Mouse (Mus musculus): ENCODE data around the gene Fcgr4. TPM values are rescaled to one million over a fixed set of nuclear protein-coding genes. Genes with fewer than 3 reads are reported as not detected.

Gene Fcgr4
- polyA plus RNA-seq, 1 experiment from 2014 or later: 0.22 TPM

DNA sequence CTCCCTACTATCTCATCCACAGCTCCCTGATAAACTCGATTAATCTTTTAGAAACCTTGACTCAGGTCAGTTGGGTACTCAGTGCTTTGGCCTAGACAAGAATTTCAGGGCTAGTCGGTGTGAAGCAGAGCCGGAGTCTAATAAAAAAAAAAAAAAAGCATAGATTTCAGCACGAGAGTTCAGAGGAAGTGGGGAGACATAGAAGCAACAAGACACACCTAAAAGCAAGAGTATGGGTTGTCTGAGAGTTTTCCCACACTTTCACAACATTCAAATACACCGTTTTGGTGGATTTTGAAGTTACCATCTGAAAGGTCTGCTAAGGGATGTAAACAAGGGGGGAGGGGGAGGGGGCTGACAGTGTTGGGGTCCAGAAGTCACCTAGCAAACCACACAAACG, 13.6 kb upstream of the Fcgr4 start:
- Histone ChIP-seq H3K4me1 (replicated peaks; ENCODE audit: control insufficient read depth, insufficient read depth, low read length) (no peaks in the 10 kb centered on the region), H3K4me3 (replicated peaks; ENCODE audit: low read length) (no peak overlapping the region), H3K27ac (ENCODE audit: low read length) (no peak overlapping the region), H3K27me3 (replicated peaks; ENCODE audit: control insufficient read depth, insufficient read depth, low read length) (no peaks in the 10 kb centered on the region), H3K4me2 (ENCODE audit: low read length) (no peak overlapping the region), H3K9me3 (ENCODE audit: control insufficient read depth, low read length) (no peaks in the 10 kb centered on the region), H3K36me3 (ENCODE audit: control insufficient read depth, insufficient read depth) (no peaks in the 10 kb centered on the region), H3K9ac (replicated peaks; ENCODE audit: low read depth, low read length) (no peak overlapping the region)
- 76% methylated on average over 6 of the region's 6 CpGs for WGBS
- no peak for ATAC-seq

DNA sequence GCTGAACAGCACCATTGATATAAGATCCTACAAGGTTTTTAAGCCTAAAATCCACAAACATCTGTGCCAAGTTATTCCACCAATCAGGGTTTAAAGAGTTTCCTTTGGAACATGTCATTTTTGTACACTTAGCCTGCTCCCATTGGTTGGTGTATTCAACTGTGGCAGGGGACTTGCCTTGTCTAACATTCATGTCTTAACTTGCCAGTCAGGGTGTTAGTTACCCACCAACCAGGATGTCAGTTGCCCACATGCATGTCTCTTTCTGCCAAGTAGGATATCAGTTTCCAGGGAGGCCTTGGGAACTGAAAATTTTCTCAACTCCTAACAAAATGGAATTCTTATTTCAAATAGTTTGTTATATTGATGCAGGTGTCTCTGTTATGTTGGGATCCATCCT, 13.1 kb upstream of the Fcgr4 start:
- H3K4me2 ChIP-seq (ENCODE audit: low read length): no peak overlapping the region
- no peak overlapping the region for H3K4me3 ChIP-seq (replicated peaks; ENCODE audit: low read length)
- H3K9ac ChIP-seq (replicated peaks; ENCODE audit: low read depth, low read length): no peak overlapping the region
- H3K36me3 ChIP-seq (ENCODE audit: control insufficient read depth, insufficient read depth): no peaks in the 10 kb centered on the region
- ATAC-seq: no peak
- H3K27me3 ChIP-seq (replicated peaks; ENCODE audit: control insufficient read depth, insufficient read depth, low read length): no peaks in the 10 kb centered on the region
- no peaks in the 10 kb centered on the region for H3K4me1 ChIP-seq (replicated peaks; ENCODE audit: control insufficient read depth, insufficient read depth, low read length)
- no peaks in the 10 kb centered on the region for H3K9me3 ChIP-seq (ENCODE audit: control insufficient read depth, low read length)
- H3K27ac ChIP-seq (ENCODE audit: low read length): no peak overlapping the region

DNA sequence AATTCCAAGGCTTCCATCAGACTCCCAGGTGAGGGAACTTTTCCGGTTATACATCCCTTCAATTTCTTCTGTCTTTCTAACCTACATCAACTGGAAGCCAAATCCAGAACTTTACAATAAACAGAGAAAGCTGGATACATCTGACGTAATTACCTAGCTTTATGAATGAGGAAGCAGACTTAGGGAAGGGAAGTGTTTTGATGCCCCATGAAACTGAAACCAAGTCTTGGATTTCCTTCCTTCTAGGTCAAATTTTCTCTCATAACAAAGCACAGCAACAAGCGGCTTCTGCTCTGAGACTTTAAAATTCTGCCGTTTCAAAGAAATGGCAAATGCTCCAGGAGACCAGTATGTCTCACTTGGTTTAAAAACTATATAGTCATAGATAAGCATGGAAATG, 12.4 kb upstream of the Fcgr4 start:
- WGBS: 93% methylated on average over 4 of the region's 4 CpGs

DNA sequence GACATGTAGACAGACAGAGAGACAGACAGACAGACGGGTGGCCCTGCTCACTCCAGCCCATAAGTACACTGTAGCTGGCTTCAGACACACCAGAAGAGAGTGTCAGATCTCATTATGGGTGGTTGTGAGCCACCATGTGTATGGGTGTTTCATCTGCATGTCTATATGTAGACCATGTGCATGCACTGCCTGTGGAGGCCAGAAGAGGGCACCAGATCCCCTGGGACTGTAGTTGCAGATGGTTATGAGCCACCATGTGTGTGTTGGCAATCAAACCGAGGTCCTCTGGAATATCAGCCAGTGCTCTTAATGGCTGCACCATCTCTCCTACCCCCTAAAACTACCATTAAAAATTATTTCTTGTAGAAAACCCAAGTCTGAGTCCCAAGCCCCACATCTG, 11.8 kb upstream of the Fcgr4 start:
- H3K36me3 ChIP-seq (ENCODE audit: control insufficient read depth, insufficient read depth): no peaks in the 10 kb centered on the region
- H3K4me1 ChIP-seq (replicated peaks; ENCODE audit: control insufficient read depth, insufficient read depth, low read length): no peaks in the 10 kb centered on the region
- H3K9ac ChIP-seq (replicated peaks; ENCODE audit: low read depth, low read length): no peak overlapping the region
- H3K27ac ChIP-seq (ENCODE audit: low read length): no peak overlapping the region
- ATAC-seq: no peak
- no peaks in the 10 kb centered on the region for H3K27me3 ChIP-seq (replicated peaks; ENCODE audit: control insufficient read depth, insufficient read depth, low read length)
- no peak overlapping the region for H3K4me2 ChIP-seq (ENCODE audit: low read length)
- no peaks in the 10 kb centered on the region for H3K9me3 ChIP-seq (ENCODE audit: control insufficient read depth, low read length)
- H3K4me3 ChIP-seq (replicated peaks; ENCODE audit: low read length): no peak overlapping the region
- WGBS: 87% methylated on average over 2 of the region's 2 CpGs

More for the DNA sequence above, 12.4 kb upstream of the Fcgr4 start:
- H3K27ac ChIP-seq (ENCODE audit: low read length): no peak overlapping the region
- no peaks in the 10 kb centered on the region for H3K4me1 ChIP-seq (replicated peaks; ENCODE audit: control insufficient read depth, insufficient read depth, low read length)
- ATAC-seq: no peak
- no peak overlapping the region for H3K4me3 ChIP-seq (replicated peaks; ENCODE audit: low read length)
- no peak overlapping the region for H3K4me2 ChIP-seq (ENCODE audit: low read length)
- no peaks in the 10 kb centered on the region for H3K27me3 ChIP-seq (replicated peaks; ENCODE audit: control insufficient read depth, insufficient read depth, low read length)
- no peak overlapping the region for H3K9ac ChIP-seq (replicated peaks; ENCODE audit: low read depth, low read length)
- H3K36me3 ChIP-seq (ENCODE audit: control insufficient read depth, insufficient read depth): no peaks in the 10 kb centered on the region
- no peaks in the 10 kb centered on the region for H3K9me3 ChIP-seq (ENCODE audit: control insufficient read depth, low read length)

DNA sequence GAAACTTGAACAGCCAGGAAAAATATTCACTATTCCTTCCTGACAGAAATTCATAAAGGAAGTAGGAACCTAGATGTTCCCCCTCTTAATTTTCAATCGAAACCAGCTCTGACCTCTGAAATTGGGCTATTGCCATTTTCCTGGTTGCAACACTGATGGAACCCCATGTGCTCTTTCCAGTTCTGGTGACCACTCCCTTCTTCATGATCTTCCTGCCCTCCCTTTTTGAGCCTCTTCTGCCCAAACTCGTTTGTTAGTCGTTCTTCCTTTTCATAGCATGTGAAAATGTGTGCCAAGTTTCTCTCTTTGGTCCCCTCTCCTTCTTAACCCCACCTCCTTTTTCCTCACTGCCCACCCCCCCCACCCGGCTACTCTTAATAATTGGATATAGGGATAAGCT, 7.0 kb upstream of the Fcgr4 start:
- 83% methylated on average over 4 of the region's 4 CpGs for WGBS
- no peak for ATAC-seq
- no peak overlapping the region for H3K27ac ChIP-seq (ENCODE audit: low read length)

DNA sequence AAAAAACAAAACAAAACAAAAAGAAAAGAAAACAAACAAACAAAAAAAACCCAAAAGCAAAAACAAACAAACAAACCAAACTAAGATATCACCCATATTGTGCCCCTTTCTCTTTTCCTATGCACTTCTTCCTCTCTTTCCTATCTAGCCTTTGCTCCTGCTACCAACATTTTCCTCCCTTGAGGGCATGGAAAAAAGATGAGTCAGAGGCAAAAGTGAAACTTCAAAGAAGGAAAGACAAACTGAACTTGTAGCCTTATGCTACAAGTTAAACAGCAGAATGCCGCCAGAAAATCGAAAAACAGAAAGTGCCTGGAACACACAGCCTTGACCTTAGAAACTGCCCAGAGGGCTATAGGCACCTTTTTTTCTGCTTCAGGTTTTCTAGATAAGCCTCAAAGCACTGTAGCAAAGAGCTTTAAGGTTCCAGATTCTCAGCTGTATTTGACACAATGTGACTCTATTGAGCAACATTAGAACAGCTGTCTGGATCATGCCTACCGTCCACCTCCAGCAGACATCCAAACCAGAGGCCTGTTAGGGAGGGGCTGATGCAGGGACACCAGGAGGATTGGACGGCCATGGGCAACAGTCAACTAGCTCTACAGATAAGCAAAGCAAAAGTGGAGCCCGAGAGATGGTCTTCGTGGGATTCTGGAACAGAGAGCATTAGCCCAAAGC, 1.9 kb upstream of the Fcgr4 start:
- H3K4me3 ChIP-seq (replicated peaks; ENCODE audit: low read length): no peak overlapping the region
- ATAC-seq: no peak
- H3K27me3 ChIP-seq (replicated peaks; ENCODE audit: control insufficient read depth, insufficient read depth, low read length): no peaks in the 10 kb centered on the region
- no peak overlapping the region for H3K4me2 ChIP-seq (ENCODE audit: low read length)
- H3K9me3 ChIP-seq (ENCODE audit: control insufficient read depth, low read length): no peaks in the 10 kb centered on the region
- H3K36me3 ChIP-seq (ENCODE audit: control insufficient read depth, insufficient read depth): no peaks in the 10 kb centered on the region
- WGBS: 89% methylated on average over 6 of the region's 6 CpGs
- H3K4me1 ChIP-seq (replicated peaks; ENCODE audit: control insufficient read depth, insufficient read depth, low read length): no peaks in the 10 kb centered on the region
- no peak overlapping the region for H3K9ac ChIP-seq (replicated peaks; ENCODE audit: low read depth, low read length)
- H3K27ac ChIP-seq (ENCODE audit: low read length): no peak overlapping the region

More for the DNA sequence above, 7.0 kb upstream of the Fcgr4 start:
- Histone ChIP-seq H3K27me3 (replicated peaks; ENCODE audit: control insufficient read depth, insufficient read depth, low read length) (no peaks in the 10 kb centered on the region), H3K9ac (replicated peaks; ENCODE audit: low read depth, low read length) (no peak overlapping the region), H3K36me3 (ENCODE audit: control insufficient read depth, insufficient read depth) (no peaks in the 10 kb centered on the region), H3K9me3 (ENCODE audit: control insufficient read depth, low read length) (no peaks in the 10 kb centered on the region), H3K4me1 (replicated peaks; ENCODE audit: control insufficient read depth, insufficient read depth, low read length) (no peaks in the 10 kb centered on the region), H3K4me3 (replicated peaks; ENCODE audit: low read length) (no peak overlapping the region), H3K4me2 (ENCODE audit: low read length) (no peak overlapping the region)

DNA sequence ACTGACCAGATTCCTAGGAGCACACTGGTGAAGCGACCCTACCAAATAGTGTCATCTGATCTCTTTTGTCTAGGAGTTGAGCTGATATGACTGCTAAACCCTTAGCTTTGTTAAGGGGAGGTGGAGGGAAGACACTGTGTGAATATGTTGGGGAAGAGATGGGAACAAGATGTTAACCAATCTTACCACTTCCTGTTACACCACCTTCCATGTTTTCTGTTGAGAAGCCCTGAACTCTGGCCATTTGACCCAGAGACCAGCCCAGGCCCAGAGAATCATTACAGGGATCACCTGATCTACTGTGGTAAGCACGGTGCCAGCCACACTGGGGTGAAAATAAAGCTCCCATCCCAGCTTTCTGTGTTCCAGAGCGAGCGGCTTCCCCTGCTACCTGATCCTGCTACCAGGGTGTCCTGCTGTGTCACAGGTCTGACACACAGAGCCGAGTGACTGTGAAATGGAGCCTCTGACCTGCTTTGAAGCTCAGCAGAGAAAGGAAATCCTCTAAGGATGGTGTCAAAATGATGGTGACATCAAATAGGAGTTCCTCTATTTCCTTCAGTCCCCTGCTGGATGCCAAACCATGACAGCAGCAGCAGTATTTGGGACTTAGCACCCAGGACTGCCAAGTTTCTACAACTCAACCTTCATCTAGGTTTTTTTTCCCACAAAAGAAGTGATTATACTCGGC, 1.1 kb upstream of the Fcgr4 start:
- WGBS: 63% methylated on average over 6 of the region's 6 CpGs
- ATAC-seq: no peak
- Histone ChIP-seq H3K4me3 (replicated peaks; ENCODE audit: low read length) (no peak overlapping the region), H3K9ac (replicated peaks; ENCODE audit: low read depth, low read length) (no peak overlapping the region), H3K36me3 (ENCODE audit: control insufficient read depth, insufficient read depth) (no peaks in the 10 kb centered on the region), H3K4me2 (ENCODE audit: low read length) (no peak overlapping the region), H3K4me1 (replicated peaks; ENCODE audit: control insufficient read depth, insufficient read depth, low read length) (no peaks in the 10 kb centered on the region), H3K27me3 (replicated peaks; ENCODE audit: control insufficient read depth, insufficient read depth, low read length) (no peaks in the 10 kb centered on the region), H3K27ac (ENCODE audit: low read length) (no peak overlapping the region), H3K9me3 (ENCODE audit: control insufficient read depth, low read length) (no peaks in the 10 kb centered on the region)

DNA sequence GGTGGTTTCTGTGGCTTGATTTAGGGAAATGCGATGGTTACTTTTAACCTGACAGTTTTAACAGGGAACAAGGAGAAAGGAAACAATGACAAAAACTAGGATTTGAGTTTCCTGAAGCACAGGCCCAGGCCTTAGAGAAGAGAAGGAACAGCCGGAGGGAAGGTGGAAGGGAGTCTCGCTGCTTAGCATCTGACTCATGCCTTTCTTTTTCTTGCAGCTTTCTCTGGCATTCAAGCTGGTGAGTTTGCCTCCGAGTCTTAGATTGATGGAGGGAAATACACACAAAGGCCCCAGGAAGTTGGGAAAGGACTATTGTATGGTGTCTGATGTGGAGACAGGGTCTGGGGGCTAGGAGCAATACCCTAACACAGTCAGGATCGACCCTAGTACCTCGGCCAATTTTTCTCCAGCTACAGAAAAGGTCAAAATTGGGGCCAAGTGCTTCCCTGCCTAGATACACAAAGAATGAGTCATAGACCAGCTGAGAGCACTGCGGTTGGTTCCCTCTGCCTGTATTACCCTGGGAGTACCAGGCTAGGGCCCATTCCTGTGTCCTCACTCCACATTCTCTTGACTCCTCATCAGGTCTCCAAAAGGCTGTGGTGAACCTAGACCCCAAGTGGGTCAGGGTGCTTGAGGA, 711 bp downstream of the Fcgr4 start:
- Histone ChIP-seq H3K27me3 (replicated peaks; ENCODE audit: control insufficient read depth, insufficient read depth, low read length) (no peaks in the 10 kb centered on the region), H3K9ac (replicated peaks; ENCODE audit: low read depth, low read length) (no peak overlapping the region), H3K4me1 (replicated peaks; ENCODE audit: control insufficient read depth, insufficient read depth, low read length) (no peaks in the 10 kb centered on the region), H3K4me3 (replicated peaks; ENCODE audit: low read length) (no peak overlapping the region), H3K9me3 (ENCODE audit: control insufficient read depth, low read length) (no peaks in the 10 kb centered on the region), H3K36me3 (ENCODE audit: control insufficient read depth, insufficient read depth) (no peaks in the 10 kb centered on the region), H3K27ac (ENCODE audit: low read length) (no peak overlapping the region), H3K4me2 (ENCODE audit: low read length) (no peak overlapping the region)
- no peak for ATAC-seq
- 84% methylated on average over 7 of the region's 7 CpGs for WGBS

DNA sequence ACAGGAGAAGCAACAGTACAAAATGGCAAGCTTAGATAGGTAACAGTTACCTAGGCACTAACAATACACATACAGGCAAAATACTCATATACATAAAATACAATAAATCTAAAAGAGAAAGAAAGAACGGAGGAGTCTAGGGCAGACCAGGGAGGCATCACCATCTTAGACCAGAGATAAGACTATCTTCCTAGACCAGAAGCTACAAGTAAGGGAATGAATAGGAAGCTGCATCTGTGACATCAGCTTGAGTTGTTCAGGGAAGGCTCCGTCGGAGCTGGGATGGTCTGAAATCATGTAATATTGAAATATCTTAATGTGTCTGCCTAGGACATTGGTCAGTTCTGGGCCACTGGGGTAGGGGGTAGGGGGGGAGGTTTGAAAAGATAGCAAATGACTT, 13.0 kb downstream of the Fcgr4 start:
- H3K4me1 ChIP-seq (replicated peaks; ENCODE audit: control insufficient read depth, insufficient read depth, low read length): peaks cover 18% of the 10 kb centered on the region
- WGBS: 92% methylated on average over 3 of the region's 3 CpGs
- no peaks in the 10 kb centered on the region for H3K36me3 ChIP-seq (ENCODE audit: control insufficient read depth, insufficient read depth)
- H3K9ac ChIP-seq (replicated peaks; ENCODE audit: low read depth, low read length): no peak overlapping the region
- H3K4me3 ChIP-seq (replicated peaks; ENCODE audit: low read length): no peak overlapping the region
- H3K27ac ChIP-seq (ENCODE audit: low read length): no peak overlapping the region
- H3K4me2 ChIP-seq (ENCODE audit: low read length): no peak overlapping the region
- ATAC-seq: no peak
- H3K27me3 ChIP-seq (replicated peaks; ENCODE audit: control insufficient read depth, insufficient read depth, low read length): peaks cover 3% of the 10 kb centered on the region; the same call in 1 of the 2 replicates
- no peaks in the 10 kb centered on the region for H3K9me3 ChIP-seq (ENCODE audit: control insufficient read depth, low read length)
